Mouse (Mus musculus) embryonic facial prominence, embryonic 13.5 days (tissue): ENCODE measurements at regions not wholly inside any gene's neighbourhood (a gene's known extent, or its start where the extent isn't known, plus 50 kb on each side); places are given as distances from the start of the nearest gene placed in this dataset.
A peak's percentile ranks its signal among the peaks of the same experiment; 100 is the strongest.

Source experiments
- ATAC-seq: fragments of 200-750 bp; cut with Nextera tagmentation; 2 replicates; pipeline ENCODE4 v1.8.0; 2017; ENCODE audit warnings: low read depth; ENCODE audit not compliant: insufficient number of reproducible peaks, insufficient read depth, low FRiP score, low TSS enrichment
- H3K27ac ChIP-seq: fragments of 300-500 bp; sonication (generic); 2 replicates; pipeline ENCODE4 v1.5.1; 2015; ENCODE audit warnings: moderate library complexity, mild to moderate bottlenecking, inconsistent platforms
- H3K27me3 ChIP-seq: fragments of 300-500 bp; sonication (generic); 2 replicates; pipeline ENCODE4 v1.6.1; 2015; ENCODE audit warnings: mild to moderate bottlenecking, inconsistent platforms
- H3K36me3 ChIP-seq: fragments of 300-500 bp; sonication (generic); 2 replicates; pipeline ENCODE4 v1.6.1; 2015; ENCODE audit warnings: mild to moderate bottlenecking, inconsistent platforms
- H3K4me1 ChIP-seq: fragments of 300-500 bp; sonication (generic); 2 replicates; pipeline ENCODE4 v1.6.1; 2015; ENCODE audit warnings: inconsistent platforms
- H3K4me2 ChIP-seq: fragments of 300-500 bp; sonication (generic); 2 replicates; pipeline ENCODE4 v1.6.1; 2015; ENCODE audit warnings: moderate library complexity, mild to moderate bottlenecking, inconsistent platforms
- H3K4me3 ChIP-seq: fragments of 300-500 bp; sonication (generic); 2 replicates; pipeline ENCODE4 v1.5.1; 2015; ENCODE audit warnings: mild to moderate bottlenecking, inconsistent platforms
- H3K9ac ChIP-seq: fragments of 300-500 bp; sonication (generic); 2 replicates; pipeline ENCODE4 v1.6.1; 2015; ENCODE audit warnings: mild to moderate bottlenecking, inconsistent platforms
- H3K9me3 ChIP-seq: fragments of 300-500 bp; sonication (generic); 2 replicates; pipeline ENCODE4 v1.6.1; 2016; ENCODE audit warnings: inconsistent platforms
- WGBS: fragments of 180-500 bp; shearing (Covaris S2); methylation state at CpG from one replicate; pipeline ENCODE4 v1.1.7; 2015; ENCODE audit warnings: mixed read lengths; 5-methylcytosine and 5-hydroxymethylcytosine counted together

- no peaks in the 10 kb centered on the region for H3K27me3 ChIP-seq
- H3K27ac ChIP-seq: no peak overlapping the region
- ATAC-seq: no peak
- no peaks in the 10 kb centered on the region for H3K9me3 ChIP-seq
- H3K36me3 ChIP-seq: no peaks in the 10 kb centered on the region
- H3K4me1 ChIP-seq: no peaks in the 10 kb centered on the region
- WGBS: 57% methylated on average over 3 of the region's 3 CpGs
- H3K4me3 ChIP-seq: no peak overlapping the region
- no peak overlapping the region for H3K4me2 ChIP-seq
- H3K9ac ChIP-seq: no peak overlapping the region
Measured at GRCm38 (mm10) chrX:13014051-13014450, 57.2 kb upstream of the Usp9x start.

- Histone ChIP-seq H3K4me1 (no peaks in the 10 kb centered on the region), H3K9ac (no peak overlapping the region), H3K4me3 (no peak overlapping the region), H3K27me3 (no peaks in the 10 kb centered on the region), H3K27ac (no peak overlapping the region), H3K4me2 (no peak overlapping the region), H3K9me3 (no peaks in the 10 kb centered on the region), H3K36me3 (no peaks in the 10 kb centered on the region)
- ATAC-seq: no peak
- WGBS: 77% methylated on average over 3 of the region's 3 CpGs
Measured at GRCm38 (mm10) chrX:13013086-13013485, 58.2 kb upstream of the Usp9x start.

- H3K9ac ChIP-seq: no peak overlapping the region
- ATAC-seq: no peak
- peaks cover 5% of the 10 kb centered on the region; the same call in 1 of the 2 replicates for H3K27me3 ChIP-seq
- H3K36me3 ChIP-seq: no peaks in the 10 kb centered on the region
- H3K9me3 ChIP-seq: no peaks in the 10 kb centered on the region
- no peak overlapping the region for H3K4me3 ChIP-seq
- no peak overlapping the region for H3K4me2 ChIP-seq
- H3K27ac ChIP-seq: no peak overlapping the region
- 79% methylated on average over 7 of the region's 7 CpGs for WGBS
- H3K4me1 ChIP-seq: no peaks in the 10 kb centered on the region
Measured at GRCm38 (mm10) chrX:12990777-12991176, 80.5 kb upstream of the Usp9x start.

GRCm38 (mm10) chrX:12977676-12978075 lies 93.6 kb upstream of the Usp9x start:
- 54% methylated on average over 6 of the region's 6 CpGs for WGBS

GRCm38 (mm10) chrX:12968979-12969746 lies 102.1 kb upstream of the Usp9x start:
- Histone ChIP-seq H3K4me3 (no peak overlapping the region), H3K27me3 (peaks cover 7% of the 10 kb centered on the region; the same call in 1 of the 2 replicates), H3K4me2 (no peak overlapping the region), H3K9ac (no peak overlapping the region), H3K9me3 (no peaks in the 10 kb centered on the region), H3K27ac (no peak overlapping the region), H3K36me3 (no peaks in the 10 kb centered on the region), H3K4me1 (no peaks in the 10 kb centered on the region)
- 83% methylated on average over 7 of the region's 7 CpGs for WGBS
- ATAC-seq: no peak

More at GRCm38 (mm10) chrX:12977676-12978075, 93.6 kb upstream of the Usp9x start:
- Histone ChIP-seq H3K4me1 (no peaks in the 10 kb centered on the region), H3K27ac (no peak overlapping the region), H3K9ac (no peak overlapping the region), H3K36me3 (no peaks in the 10 kb centered on the region), H3K9me3 (no peaks in the 10 kb centered on the region), H3K4me2 (no peak overlapping the region), H3K4me3 (no peak overlapping the region), H3K27me3 (peaks cover 8% of the 10 kb centered on the region; the same call in 1 of the 2 replicates)
- ATAC-seq: no peak

GRCm38 (mm10) chrX:12959467-12960314 lies 111.6 kb upstream of the Usp9x start:
- H3K9ac ChIP-seq: no peak overlapping the region
- H3K4me2 ChIP-seq: no peak overlapping the region
- no peak overlapping the region for H3K27ac ChIP-seq
- ATAC-seq: no peak
- H3K36me3 ChIP-seq: no peaks in the 10 kb centered on the region
- no peaks in the 10 kb centered on the region for H3K9me3 ChIP-seq
- WGBS: 62% methylated on average over 11 of the region's 11 CpGs
- no peaks in the 10 kb centered on the region for H3K4me1 ChIP-seq
- peaks cover 7% of the 10 kb centered on the region; the same call in 1 of the 2 replicates for H3K27me3 ChIP-seq
- no peak overlapping the region for H3K4me3 ChIP-seq

- Histone ChIP-seq H3K27me3 (peaks cover 10% of the 10 kb centered on the region; the same call in 1 of the 2 replicates), H3K4me3 (no peak overlapping the region), H3K4me2 (no peak overlapping the region), H3K36me3 (no peaks in the 10 kb centered on the region), H3K9ac (no peak overlapping the region), H3K27ac (no peak overlapping the region), H3K9me3 (no peaks in the 10 kb centered on the region), H3K4me1 (no peaks in the 10 kb centered on the region)
- WGBS: 50% methylated on average over 2 of the region's 2 CpGs
- ATAC-seq: no peak
Measured at GRCm38 (mm10) chrX:12958873-12959272, 112.4 kb upstream of the Usp9x start.

- Histone ChIP-seq H3K36me3 (no peaks in the 10 kb centered on the region), H3K4me1 (no peaks in the 10 kb centered on the region), H3K27ac (no peak overlapping the region), H3K27me3 (peaks cover 15% of the 10 kb centered on the region; the same call in 1 of the 2 replicates), H3K9ac (no peak overlapping the region), H3K4me3 (no peak overlapping the region), H3K4me2 (no peak overlapping the region), H3K9me3 (no peaks in the 10 kb centered on the region)
- ATAC-seq: no peak
- WGBS: 59% methylated on average over 7 of the region's 7 CpGs
Measured at GRCm38 (mm10) chrX:12950928-12951660, 120.2 kb upstream of the Usp9x start.

- H3K4me1 ChIP-seq: no peaks in the 10 kb centered on the region
- H3K9ac ChIP-seq: no peak overlapping the region
- 81% methylated on average over 5 of the region's 5 CpGs for WGBS
- H3K27me3 ChIP-seq: peaks cover 10% of the 10 kb centered on the region
- H3K36me3 ChIP-seq: no peaks in the 10 kb centered on the region
- H3K4me2 ChIP-seq: no peak overlapping the region
- no peak overlapping the region for H3K4me3 ChIP-seq
- no peak overlapping the region for H3K27ac ChIP-seq
- no peaks in the 10 kb centered on the region for H3K9me3 ChIP-seq
- no peak for ATAC-seq
Measured at GRCm38 (mm10) chrX:12942451-12942850, 128.8 kb upstream of the Usp9x start.

GRCm38 (mm10) chrX:12936406-12937172 lies 134.7 kb upstream of the Usp9x start:
- Histone ChIP-seq H3K9ac (peak overlapping the region; percentile 71), H3K9me3 (no peaks in the 10 kb centered on the region), H3K4me3 (peak overlapping the region; percentile 47), H3K4me1 (no peaks in the 10 kb centered on the region), H3K27me3 (peaks cover 7% of the 10 kb centered on the region; the same call in 1 of the 2 replicates), H3K27ac (no peak overlapping the region), H3K36me3 (no peaks in the 10 kb centered on the region), H3K4me2 (peak overlapping the region; percentile 63)
- WGBS: 22% methylated on average over 43 of the region's 43 CpGs
- ATAC-seq: 0 out of 2 replicates have a peak, but pooled peaks have one; percentile 43
